Mouse (Mus musculus) left cerebral cortex, adult 18-20 months (tissue): ENCODE data around the gene Herc3. TPM values are rescaled to one million over a fixed set of nuclear protein-coding genes. Genes with fewer than 3 reads are reported as not detected.

ENCODE experiments used
- DNase-seq, 2 experiments: peaks; one replicate each; pipeline ENCODE4 v3.0.0; 2021 to 2022; ENCODE audit warnings: low spot score in 2 of 2, mixed read lengths in 1 of 2
- total RNA-seq, 2 experiments: library from RNA; stranded (reverse); gene quantifications; 2 replicates each; pipeline ENCODE4 v1.2.3; 2021

The Herc3 gene
- total RNA-seq, 2 experiments from 2014 or later, result 263 to 314 TPM

- no peak for DNase-seq
Observed at GRCm38 (mm10) chr6:58913971-58914370, 82.7 kb downstream of the Herc3 start.

- no peak for DNase-seq
Observed at GRCm38 (mm10) chr6:58916498-58916897, 85.2 kb downstream of the Herc3 start.

- no peak for DNase-seq
Observed at GRCm38 (mm10) chr6:58920735-58921134, 89.5 kb downstream of the Herc3 start.

- DNase-seq, result no peak
Observed at GRCm38 (mm10) chr6:58921623-58922022, 90.4 kb downstream of the Herc3 start.

- DNase-seq, result no peak
Observed at GRCm38 (mm10) chr6:58922511-58922910, 91.2 kb downstream of the Herc3 start.

- no peak for DNase-seq
Observed at GRCm38 (mm10) chr6:58927881-58928280, 96.6 kb downstream of the Herc3 start.

GRCm38 (mm10) chr6:58929911-58930431 lies 98.7 kb downstream of the Herc3 start:
- peak in 1 of 2 experiments; percentile 35 for DNase-seq

- DNase-seq, result no peak
Observed at GRCm38 (mm10) chr6:58931149-58931548, 99.9 kb downstream of the Herc3 start.

- DNase-seq, result no peak
Observed at GRCm38 (mm10) chr6:58932515-58933188, 101.4 kb downstream of the Herc3 start.

GRCm38 (mm10) chr6:58933189-58933913 lies 102.1 kb downstream of the Herc3 start:
- peak; percentile 60 to 73 for DNase-seq

- no peak for DNase-seq
Observed at GRCm38 (mm10) chr6:58934144-58934543, 102.9 kb downstream of the Herc3 start.

- no peak for DNase-seq
Observed at GRCm38 (mm10) chr6:58937726-58938125, 106.5 kb downstream of the Herc3 start.

GRCm38 (mm10) chr6:58942276-58942675 lies 111.0 kb downstream of the Herc3 start:
- peak; percentile 36 to 41 for DNase-seq

- DNase-seq, result no peak
Observed at GRCm38 (mm10) chr6:58943958-58944357, 112.7 kb downstream of the Herc3 start.

- DNase-seq, result no peak
Observed at GRCm38 (mm10) chr6:58946246-58946645, 115.0 kb downstream of the Herc3 start.

- DNase-seq, result no peak
Observed at GRCm38 (mm10) chr6:58946840-58947239, 115.6 kb downstream of the Herc3 start.

- no peak for DNase-seq
Observed at GRCm38 (mm10) chr6:58950410-58950809, 119.1 kb downstream of the Herc3 start.

GRCm38 (mm10) chr6:58951128-58951992 lies 120.1 kb downstream of the Herc3 start:
- DNase-seq, result no peak

GRCm38 (mm10) chr6:58960523-58960922 lies 129.3 kb downstream of the Herc3 start:
- no peak for DNase-seq

GRCm38 (mm10) chr6:58962691-58963090 lies 131.4 kb downstream of the Herc3 start:
- DNase-seq, result no peak

GRCm38 (mm10) chr6:58964091-58964490 lies 132.8 kb downstream of the Herc3 start:
- no peak for DNase-seq
